Mouse (Mus musculus) cerebellum, adult (tissue): ENCODE measurements around the gene AA467197.

Experiments used
- ATAC-seq: cut with Nextera tagmentation; 2 replicates; pipeline ENCODE4 v1.9.2; 2017; ENCODE audit warnings: mild to moderate bottlenecking, moderate library complexity, mixed read lengths; ENCODE audit not compliant: insufficient number of reproducible peaks, low FRiP score, low TSS enrichment

Gene AA467197

DNA sequence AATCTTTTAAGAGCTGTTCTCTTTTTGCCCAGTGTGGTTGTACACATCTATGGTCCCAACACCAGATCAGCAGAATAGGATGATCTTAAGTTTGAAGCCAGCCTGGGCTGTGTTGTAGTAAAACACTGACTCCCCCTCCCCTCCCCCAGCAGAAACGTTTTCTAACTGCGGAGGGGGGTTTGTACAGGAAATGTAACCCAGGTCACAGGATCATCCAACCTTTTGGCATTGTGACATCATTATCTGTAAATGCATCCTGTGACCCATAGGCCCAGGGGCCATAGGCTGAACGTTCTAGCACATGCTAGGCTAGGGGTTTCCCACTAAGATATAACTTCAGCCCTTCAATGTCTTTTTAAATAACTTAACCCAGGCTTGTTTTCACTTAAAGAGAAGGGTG is at the start of gene AA467197:
Gene AA467197, plus strand, starts transcription at position 301 of the 400 bp plus-strand sequence.
- no peak for ATAC-seq

- ATAC-seq, result no peak
These were observed 48.8 kb upstream of the AA467197 start for GRCm38 (mm10) chr2:122587861-122588519.

DNA sequence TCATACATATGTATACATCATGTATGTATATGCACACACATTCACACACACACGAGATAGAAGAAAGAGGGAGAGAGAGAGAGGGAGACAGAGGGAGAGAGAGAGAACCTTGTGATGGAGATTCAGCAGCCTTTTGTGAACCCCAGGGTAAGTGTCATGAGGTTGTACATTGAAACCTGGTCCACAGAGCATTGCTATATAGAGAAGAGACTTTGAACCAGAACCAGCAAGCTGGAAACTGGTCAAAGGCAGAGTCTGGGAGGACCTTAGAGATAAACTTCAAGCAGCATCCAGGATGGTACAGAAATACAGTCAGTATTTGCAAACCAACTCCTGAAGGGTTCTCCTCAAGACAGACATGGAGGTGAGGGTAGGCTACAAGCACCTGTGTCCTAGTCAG is 46.4 kb upstream of the AA467197 start:
- ATAC-seq, result no peak

- ATAC-seq, result no peak
These were observed 45.6 kb upstream of the AA467197 start for GRCm38 (mm10) chr2:122591213-122591612.

DNA sequence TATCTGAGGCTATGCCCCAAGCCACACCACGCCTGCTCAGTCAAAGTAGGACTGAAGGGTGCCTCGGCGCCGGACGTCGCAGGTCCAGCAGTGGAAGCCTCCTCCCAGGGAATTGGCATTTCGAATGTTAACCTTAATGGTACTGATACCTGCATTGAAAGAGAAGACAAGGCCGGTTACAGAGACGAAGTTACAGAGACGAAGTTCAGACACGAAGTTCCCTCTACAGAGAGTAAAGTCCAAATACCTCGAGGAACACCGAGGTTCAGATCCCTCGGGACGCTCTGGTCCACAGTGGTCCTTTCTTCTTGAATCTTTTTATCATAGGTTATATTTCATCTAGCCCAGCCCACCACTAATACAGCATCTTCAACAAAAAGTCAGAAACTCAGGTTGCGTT is 41.3 kb upstream of the AA467197 start:
- no peak for ATAC-seq

DNA sequence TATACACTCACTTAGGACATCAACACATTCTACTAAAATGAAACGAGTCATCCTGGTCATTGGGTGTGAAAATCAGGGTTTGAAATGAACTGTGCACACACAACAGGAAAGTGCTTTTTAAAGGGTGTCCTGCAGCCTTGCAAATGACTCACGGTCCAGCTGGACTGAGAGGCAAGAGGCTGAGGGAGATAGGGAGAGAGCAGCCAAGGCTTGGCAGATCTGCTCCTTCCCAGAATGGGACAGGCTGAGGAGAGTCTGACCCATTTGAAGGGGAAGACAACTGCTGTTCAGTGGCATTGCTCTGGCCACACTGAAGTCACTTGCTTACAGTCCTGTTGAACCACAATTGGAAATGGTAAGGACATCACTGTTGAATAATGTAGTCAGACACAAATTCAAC is 37.0 kb upstream of the AA467197 start:
- no peak for ATAC-seq

GRCm38 (mm10) chr2:122601354-122601753 is 35.4 kb upstream of the AA467197 start:
- no peak for ATAC-seq

DNA sequence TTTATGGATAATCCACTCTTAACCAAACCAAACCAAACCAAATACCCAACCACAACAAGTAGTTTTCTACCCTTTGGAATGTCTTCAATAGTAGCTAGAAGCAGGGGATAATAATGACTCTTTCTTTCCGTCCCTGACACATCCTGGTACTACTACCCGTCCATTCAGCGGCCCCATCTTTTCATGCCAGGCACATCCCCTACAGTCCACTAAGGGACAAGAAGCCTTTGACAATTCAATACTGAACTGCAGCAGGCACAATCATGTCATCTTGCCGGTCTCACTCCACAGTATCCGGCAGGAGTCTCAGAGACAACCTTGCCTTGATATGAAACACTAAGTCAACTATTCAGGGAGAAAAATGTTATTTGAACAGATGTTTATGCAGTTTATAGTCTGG is 31.0 kb upstream of the AA467197 start:
- no peak for ATAC-seq

DNA sequence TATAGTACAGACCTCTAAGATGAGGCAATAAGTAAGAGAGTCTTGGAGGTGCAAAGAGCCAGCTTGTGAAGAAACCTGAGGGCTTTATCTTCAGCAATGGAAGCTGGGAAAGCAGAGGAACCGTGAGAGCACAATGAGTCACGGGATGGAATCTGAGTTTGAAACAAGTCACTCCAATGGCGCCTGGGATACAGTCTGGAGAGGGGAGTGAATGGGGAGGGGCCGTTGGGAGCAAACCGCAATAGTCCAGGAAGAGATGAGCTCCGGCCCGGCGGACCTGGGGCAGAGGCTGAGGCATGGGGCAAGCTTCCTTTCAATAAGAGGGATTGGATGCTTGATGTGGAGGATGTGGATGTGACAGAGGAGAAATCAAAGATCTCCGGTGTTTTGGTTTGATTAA is 28.0 kb upstream of the AA467197 start:
- ATAC-seq, result no peak

DNA sequence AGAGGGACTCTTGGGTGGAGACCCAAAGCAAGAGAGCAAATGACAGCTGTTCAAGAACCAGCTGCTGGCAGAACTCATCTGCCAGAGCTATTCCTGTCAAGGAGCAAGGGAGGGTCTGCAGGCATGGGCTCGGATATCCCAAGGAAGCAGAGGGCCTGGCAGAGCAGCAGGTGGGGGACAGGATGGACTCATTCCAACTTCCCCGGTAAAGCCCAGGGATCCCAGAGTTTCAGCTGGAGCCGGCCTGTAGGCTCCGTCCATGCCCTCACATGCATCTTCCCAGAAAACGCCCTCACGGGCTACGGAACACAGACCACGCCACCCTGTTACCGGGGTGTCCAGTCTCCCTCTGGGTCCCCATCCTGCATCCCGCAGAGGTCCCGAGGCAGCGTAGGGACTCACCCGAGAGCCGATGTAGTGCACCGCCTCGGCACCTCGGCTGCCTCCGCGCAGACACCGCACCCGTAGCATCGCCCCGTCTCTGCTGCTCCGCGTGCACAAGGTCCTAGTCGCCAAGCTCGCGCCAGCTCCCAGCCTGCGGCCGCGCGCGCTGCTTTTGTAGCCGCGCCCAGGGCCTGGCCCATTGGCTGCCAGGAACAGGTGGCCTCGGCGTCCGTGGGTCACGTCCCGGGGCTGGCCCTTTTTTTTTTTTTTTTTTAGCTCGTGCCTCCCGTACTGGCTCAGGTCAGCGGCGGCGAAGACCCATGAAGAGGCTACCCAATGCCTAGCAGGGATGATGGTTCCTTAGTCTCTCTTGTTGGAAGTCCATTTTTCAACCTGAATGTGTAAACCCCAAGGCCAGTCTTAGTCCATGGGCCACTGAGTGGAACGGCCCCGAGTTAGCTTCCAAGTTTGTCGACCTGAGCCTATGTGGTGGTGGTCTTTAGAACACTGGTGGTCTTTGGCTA is 25.8 kb upstream of the AA467197 start, which contains the start of gene Gatm:
Gene Gatm, minus strand, starts transcription at position 558 of the 908 bp plus-strand sequence.
- ATAC-seq, result peak; percentile 98

DNA sequence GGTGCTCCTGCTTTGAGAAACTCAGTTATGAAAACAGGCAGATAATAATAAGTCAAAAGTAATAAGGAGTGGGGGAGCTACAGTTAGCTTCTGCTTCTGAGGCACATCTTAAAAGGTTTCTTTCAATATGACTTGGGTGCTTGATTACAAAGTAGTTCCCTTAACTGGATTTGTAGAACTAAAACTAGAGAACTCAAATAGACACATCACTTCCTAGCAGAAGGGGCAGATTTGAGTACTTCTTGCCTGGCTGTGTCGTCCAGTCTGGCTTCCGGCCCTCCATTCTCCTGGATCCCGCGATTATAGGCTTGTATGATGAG is 25.2 kb upstream of the AA467197 start:
- ATAC-seq, result no peak

- ATAC-seq, result no peak
These were observed 20.5 kb upstream of the AA467197 start for GRCm38 (mm10) chr2:122616237-122616636.

DNA sequence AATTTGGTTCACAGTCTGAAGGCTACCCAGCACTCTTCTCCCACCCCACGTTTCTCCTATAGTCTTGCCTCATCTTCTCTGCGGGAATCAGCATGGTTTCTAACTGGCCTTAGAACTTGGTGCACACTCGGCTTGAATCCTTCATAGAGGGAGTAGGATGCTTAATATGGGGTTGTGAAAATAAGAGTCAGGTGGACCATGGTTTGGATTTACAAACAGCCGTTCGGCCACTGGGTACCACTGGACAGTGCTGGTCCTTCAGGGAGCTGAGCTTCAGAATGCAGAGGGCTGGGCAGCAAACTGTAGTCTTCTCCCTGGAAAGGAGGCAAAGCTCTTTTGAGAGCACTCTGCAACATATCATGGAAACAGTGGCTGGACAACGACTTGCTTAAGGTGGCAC is 19.0 kb upstream of the AA467197 start:
- ATAC-seq, result no peak

DNA sequence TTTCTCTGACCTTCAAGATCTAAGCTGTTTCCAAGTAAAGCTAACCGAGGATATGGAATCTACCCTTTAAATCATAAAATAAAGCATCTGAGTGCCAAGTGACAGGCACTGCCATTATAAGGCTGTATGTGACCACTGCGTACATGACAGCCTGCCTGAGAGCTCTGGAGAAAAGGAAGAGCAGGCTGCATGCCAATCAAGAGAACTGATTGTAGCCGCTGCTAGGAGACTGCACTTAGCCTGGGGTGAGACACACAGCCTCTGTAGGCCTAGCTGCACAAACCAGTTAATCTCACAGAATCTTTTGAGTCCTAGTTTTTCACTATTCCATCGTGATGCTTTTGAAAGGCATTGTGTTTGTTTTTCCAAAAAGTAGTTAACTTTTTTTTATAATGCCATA is 18.1 kb upstream of the AA467197 start:
- ATAC-seq, result no peak

DNA sequence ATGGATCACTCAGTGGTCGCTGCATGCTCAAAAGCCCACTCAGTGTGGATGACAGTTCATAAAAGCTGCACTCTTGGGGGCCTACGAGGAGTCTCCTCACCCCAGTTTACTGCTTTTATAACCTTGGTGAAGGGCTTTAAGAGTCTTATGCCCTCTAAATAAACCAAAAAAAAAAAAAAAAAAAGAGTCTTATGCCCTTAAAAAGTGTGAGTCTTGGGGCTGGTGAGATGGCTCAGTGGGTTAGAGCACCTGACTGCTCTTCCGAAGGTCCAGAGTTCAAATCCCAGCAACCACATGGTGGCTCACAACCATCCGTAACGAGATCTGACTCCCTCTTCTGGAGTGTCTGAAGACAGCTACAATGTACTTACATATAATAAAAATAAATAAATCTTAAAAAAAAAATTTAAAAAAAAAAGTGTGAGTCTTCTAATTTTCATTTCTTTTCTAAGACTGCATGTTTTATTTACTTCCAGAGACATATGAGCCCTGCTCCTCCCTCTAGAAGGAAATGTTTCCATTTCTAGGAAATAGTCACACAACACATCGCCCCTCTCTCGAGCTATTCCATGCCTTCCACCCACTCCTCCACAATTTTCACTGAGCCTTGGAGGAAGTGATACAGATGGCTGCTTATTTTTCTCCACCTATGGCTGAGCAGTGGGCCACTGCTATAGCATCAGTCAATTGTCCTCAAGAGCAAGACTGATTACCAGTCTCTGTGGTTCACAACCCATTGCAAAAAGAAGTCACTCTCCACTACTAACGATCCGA is 15.3 kb upstream of the AA467197 start:
- no peak for ATAC-seq

GRCm38 (mm10) chr2:122625930-122626329 is 10.9 kb upstream of the AA467197 start:
- no peak for ATAC-seq

GRCm38 (mm10) chr2:122628976-122629375 is 7.8 kb upstream of the AA467197 start:
- no peak for ATAC-seq

- no peak for ATAC-seq
These were observed 6.9 kb upstream of the AA467197 start for GRCm38 (mm10) chr2:122629871-122630270.

- ATAC-seq, result peak; percentile 89
These were observed 6.1 kb upstream of the AA467197 start for GRCm38 (mm10) chr2:122630465-122631225.

- ATAC-seq, result peak; percentile 12; the same call in 1 of the 2 replicates
These were observed 5.5 kb upstream of the AA467197 start for GRCm38 (mm10) chr2:122631226-122631801.
